Mouse (Mus musculus) adrenal gland, postnatal 36 days (tissue): Measurements from ENCODE around the gene Mark4. TPM values are rescaled to one million over a fixed set of nuclear protein-coding genes. Genes with fewer than 3 reads are reported as not detected.
A peak's percentile ranks its signal among the peaks of the same experiment; 100 is the strongest.

Experiments
- DNase-seq, 2 experiments: peaks; one replicate each; pipeline ENCODE4 v3.0.0; 2021; ENCODE audit warnings: mixed read lengths in 1 of 2
- total RNA-seq, 2 experiments: library from RNA; stranded (reverse); gene quantifications; 2 replicates each; pipeline ENCODE4 v1.2.3; 2021

Mark4 gene
- total RNA-seq, 2 experiments from 2014 or later = 46.5 to 50.3 TPM

GRCm38 (mm10) chr7:19470308-19470707 lies 11.7 kb upstream of the Mark4 start:
- DNase-seq = no peak

- no peak for DNase-seq
Observed at GRCm38 (mm10) chr7:19469404-19469803, 10.8 kb upstream of the Mark4 start.

- no peak for DNase-seq
Observed at GRCm38 (mm10) chr7:19468279-19468678, 9.7 kb upstream of the Mark4 start.

GRCm38 (mm10) chr7:19467638-19468037 lies 9.0 kb upstream of the Mark4 start:
- DNase-seq = peak in 1 of 2 experiments; percentile 63

- peak; percentile 44 to 49 for DNase-seq
Observed at GRCm38 (mm10) chr7:19466602-19467145, 8.1 kb upstream of the Mark4 start.

GRCm38 (mm10) chr7:19464367-19465307 lies 6.0 kb upstream of the Mark4 start:
- peak; percentile 40 to 48 for DNase-seq

- DNase-seq = peak in 1 of 2 experiments; percentile 57
Observed at GRCm38 (mm10) chr7:19462884-19463381, 4.3 kb upstream of the Mark4 start, which contains the start of gene Exoc3l2. TSS of gene Exoc3l2 (plus strand) at chr7:19463331.

GRCm38 (mm10) chr7:19462443-19462842 lies 3.8 kb upstream of the Mark4 start:
- DNase-seq = no peak

- DNase-seq = peak; percentile 81 to 87
Observed at GRCm38 (mm10) chr7:19461488-19461887, 2.9 kb upstream of the Mark4 start.

GRCm38 (mm10) chr7:19460500-19460899 lies 1.9 kb upstream of the Mark4 start:
- no peak for DNase-seq

- DNase-seq = no peak
Observed at GRCm38 (mm10) chr7:19459144-19459870, 686 bp upstream of the Mark4 start.

- peak; percentile 60 to 75 for DNase-seq
Observed at GRCm38 (mm10) chr7:19458072-19458486, 542 bp downstream of the Mark4 start.

- no peak for DNase-seq
Observed at GRCm38 (mm10) chr7:19457414-19458071, 1.1 kb downstream of the Mark4 start.

- DNase-seq = peak; percentile 38 to 44
Observed at GRCm38 (mm10) chr7:19456628-19457027, 2.0 kb downstream of the Mark4 start.

- peak; percentile 45 to 46 for DNase-seq
Observed at GRCm38 (mm10) chr7:19455819-19456495, 2.7 kb downstream of the Mark4 start.

- DNase-seq = no peak
Observed at GRCm38 (mm10) chr7:19455186-19455585, 3.4 kb downstream of the Mark4 start.

GRCm38 (mm10) chr7:19449165-19449564 lies 9.5 kb downstream of the Mark4 start:
- no peak for DNase-seq

GRCm38 (mm10) chr7:19447689-19448088 lies 10.9 kb downstream of the Mark4 start:
- no peak for DNase-seq

GRCm38 (mm10) chr7:19444801-19445200 lies 13.8 kb downstream of the Mark4 start:
- peak; percentile 34 to 47 for DNase-seq

- peak; percentile 83 to 86 for DNase-seq
Observed at GRCm38 (mm10) chr7:19443344-19443743, 15.3 kb downstream of the Mark4 start.

GRCm38 (mm10) chr7:19441448-19442091 lies 17.1 kb downstream of the Mark4 start:
- DNase-seq = no peak
